Mouse (Mus musculus) T-helper 17 cell (primary cell): ENCODE results near the gene Adcy5.

ENCODE experiments used
- in situ Hi-C, 2 experiments: fragments of 300-600 bp; cut with MboI, MseI; formaldehyde crosslinking; loops; 1 replicate in 1 of 2; 2 replicates in 1 of 2; pipeline ENCODE4 v1.15.1; 2025; ENCODE audit warnings: high pct_unique_total_duplicates in 2 of 2

Gene Adcy5

DNA sequence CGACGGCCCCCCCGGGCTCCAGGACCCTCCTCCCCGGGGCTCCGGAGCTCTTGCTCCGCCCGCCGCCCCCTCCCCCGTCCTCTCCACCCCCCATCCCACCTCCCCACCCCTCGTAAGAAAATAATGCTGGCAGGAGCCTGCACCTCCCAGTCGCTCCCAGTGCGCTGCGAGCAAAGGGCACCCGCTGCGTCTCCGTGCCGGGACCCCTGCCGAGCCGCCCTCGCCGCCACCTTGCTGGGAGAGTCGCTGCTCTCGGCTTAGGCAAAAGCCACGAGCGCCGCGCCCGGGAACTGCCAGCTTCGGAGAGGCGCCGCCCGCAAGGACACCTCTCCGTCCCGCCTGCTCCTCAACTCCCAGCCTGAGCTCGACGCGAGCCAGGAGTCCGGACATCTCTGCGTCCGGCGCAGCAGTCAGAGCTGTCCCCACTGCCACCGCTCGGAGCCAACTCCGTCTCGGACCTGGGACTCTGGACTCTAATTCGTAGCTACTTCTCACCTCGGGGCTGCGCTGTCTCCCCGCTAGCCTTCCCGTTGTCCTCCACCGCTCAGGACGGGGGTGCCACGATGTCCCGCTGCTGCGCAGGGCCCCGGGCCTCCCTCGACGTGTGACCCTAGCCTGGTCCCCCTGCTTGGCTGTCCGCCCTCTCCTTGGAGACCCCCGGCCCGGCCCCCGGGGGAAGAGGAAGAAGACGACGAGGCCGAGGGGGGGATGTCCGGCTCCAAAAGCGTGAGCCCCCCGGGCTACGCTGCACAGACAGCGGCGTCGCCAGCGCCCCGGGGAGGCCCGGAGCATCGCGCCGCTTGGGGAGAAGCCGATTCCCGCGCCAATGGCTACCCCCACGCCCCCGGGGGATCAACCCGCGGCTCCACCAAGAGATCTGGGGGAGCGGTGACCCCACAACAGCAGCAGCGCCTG is 971 bp downstream of the Adcy5 start:
- in situ Hi-C loops, result no loop called here

DNA sequence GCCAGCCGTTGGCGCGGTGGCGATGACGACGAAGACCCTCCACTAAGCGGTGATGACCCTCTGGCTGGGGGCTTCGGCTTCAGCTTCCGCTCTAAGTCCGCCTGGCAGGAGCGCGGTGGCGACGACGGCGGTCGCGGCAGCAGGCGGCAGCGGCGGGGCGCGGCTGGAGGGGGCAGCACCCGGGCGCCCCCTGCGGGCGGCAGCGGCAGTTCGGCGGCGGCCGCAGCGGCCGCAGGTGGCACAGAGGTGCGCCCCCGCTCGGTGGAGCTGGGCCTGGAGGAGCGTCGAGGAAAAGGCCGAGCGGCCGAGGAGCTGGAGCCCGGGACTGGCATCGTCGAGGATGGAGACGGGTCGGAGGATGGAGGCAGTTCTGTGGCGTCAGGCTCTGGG is 1.6 kb downstream of the Adcy5 start:
- in situ Hi-C loops, result no loop called here

DNA sequence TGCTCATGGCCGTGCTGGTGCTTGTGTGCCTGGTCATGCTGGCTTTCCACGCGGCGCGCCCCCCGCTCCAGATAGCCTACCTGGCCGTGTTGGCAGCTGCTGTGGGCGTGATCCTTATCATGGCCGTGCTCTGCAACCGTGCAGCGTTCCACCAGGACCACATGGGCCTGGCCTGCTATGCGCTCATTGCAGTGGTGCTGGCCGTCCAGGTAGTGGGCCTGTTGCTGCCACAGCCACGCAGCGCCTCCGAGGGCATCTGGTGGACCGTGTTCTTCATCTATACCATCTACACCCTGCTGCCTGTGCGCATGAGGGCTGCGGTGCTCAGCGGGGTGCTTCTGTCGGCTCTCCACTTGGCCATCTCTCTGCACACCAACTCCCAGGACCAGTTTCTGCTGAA is 2.2 kb downstream of the Adcy5 start:
- in situ Hi-C loops, result no loop called here

DNA sequence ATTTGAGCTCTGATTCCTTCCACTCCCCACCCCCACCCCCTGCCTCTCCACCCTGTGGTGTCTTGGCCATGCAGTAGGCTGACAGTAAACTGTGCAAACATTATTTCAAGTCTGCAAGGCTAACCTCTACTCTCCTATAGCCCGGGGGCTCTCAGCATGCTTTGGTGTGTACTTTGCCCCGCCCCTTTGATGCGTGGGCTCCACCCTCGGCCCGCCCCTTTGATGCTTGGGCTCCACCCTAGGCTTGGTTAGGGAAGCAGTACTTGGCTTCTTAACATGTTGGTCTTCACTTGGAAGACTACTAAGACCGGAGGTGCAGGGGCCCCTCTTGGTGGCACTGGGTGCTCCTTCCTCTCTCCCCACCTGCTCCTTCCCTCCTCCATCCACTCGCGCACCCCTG is 4.9 kb downstream of the Adcy5 start:
- in situ Hi-C loops, result no loop called here

DNA sequence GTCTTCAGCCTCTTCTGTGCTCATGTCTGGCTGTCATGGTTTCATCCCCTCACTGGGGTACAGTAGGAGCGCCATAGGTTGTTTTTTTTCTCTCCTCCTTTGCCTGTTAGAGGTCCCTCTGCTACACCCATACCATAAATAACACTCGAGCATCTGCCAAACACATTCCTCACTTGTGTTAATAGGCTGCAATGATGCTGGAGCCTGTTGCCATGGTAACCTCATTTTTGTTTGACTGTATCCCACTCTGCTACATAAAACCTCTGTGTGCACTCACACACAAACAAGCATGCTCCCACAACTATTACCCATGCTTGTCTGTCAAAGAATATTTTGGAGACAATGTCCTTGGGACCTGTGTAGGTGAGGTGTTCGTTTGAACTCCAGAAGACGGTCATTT is 5.3 kb downstream of the Adcy5 start:
- in situ Hi-C loops, result no loop called here

GRCm38 (mm10) chr16:35164361-35165224 is 9.9 kb downstream of the Adcy5 start:
- in situ Hi-C loops, result no loop called here

- in situ Hi-C loops, result no loop called here
Observed at GRCm38 (mm10) chr16:35165361-35165760, 10.7 kb downstream of the Adcy5 start.

DNA sequence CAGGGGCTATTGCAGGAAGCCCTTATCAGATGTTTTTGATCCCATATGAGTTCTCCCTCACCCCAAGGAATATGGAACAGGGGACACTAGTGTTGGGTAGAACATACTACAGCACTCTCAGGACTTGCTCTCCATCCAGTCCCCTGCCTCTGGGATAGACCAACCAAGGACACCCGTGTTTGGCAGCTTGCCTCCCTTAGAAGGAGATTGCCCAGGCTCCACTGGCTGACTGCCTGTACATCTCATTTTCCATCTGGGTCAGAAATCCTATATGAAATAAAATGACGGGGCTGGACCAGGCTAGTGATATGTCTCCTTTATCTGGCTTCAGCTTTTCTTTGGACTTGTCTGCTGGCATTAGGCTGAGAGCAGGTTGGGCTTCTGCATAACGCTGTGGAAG is 11.1 kb downstream of the Adcy5 start:
- in situ Hi-C loops, result no loop called here

GRCm38 (mm10) chr16:35169431-35169830 is 14.8 kb downstream of the Adcy5 start:
- in situ Hi-C loops, result no loop called here

DNA sequence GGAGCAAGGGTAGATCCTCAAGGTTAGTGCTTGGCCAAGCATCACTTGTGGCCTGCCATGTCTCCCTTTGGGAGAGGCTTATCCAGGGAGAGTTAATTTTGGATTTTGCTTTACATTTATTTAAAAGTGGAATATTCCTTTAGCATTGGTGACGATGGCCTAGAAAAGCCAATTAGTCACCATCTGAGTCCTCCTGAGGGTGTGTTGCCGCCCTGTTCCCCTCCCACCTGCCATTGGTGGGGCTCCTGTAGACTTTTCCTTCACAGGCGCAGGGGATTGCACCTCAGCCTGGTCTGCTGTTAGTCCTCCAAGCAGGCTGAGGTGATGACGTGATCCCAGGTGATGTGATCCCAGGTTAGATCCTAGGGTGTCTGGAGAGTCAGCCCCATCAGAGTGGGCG is 17.5 kb downstream of the Adcy5 start:
- in situ Hi-C loops, result no loop called here

- in situ Hi-C loops, result no loop called here
Observed at GRCm38 (mm10) chr16:35178516-35178915, 23.8 kb downstream of the Adcy5 start.

DNA sequence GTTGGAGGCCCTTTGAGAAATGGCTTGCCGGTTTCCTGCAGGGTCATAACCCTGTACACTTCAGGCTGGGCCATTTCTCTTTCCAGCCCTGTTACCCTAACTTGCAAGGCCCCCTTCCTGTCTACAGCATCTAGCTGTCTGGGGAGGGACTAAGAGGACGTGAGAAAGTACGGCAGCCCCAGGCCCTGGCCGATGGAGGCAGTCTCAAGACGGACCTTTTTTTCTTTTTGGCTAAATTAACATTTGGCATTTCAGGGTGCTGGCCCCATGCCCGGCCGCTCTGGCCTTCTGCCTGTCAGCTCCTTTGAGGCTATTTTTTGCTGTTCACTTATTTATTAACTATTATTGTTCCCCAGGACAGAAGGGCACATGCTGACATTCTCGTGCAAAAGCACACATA is 24.4 kb downstream of the Adcy5 start:
- in situ Hi-C loops, result no loop called here

GRCm38 (mm10) chr16:35183161-35183560 is 28.5 kb downstream of the Adcy5 start:
- in situ Hi-C loops, result no loop called here

DNA sequence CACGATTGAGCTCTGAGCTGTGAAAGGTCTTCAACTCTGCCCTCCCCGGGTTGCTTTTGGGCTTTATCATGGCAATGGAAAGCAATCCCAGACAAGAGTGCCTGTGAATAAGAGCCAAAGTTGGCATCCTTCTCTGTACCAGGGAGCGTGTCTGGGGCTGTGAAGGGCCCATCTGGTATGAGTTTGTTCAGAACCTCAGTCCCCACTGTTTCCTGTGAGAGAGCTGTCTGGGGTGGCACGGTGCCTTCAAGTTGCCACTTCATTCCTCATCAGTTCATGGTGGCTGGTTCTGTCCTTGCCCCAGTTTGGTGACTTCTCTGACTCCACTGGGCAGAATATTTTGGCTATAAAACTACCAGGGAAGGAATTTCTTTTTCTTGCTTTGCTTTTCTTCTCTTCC is 33.4 kb downstream of the Adcy5 start:
- in situ Hi-C loops, result no loop called here

DNA sequence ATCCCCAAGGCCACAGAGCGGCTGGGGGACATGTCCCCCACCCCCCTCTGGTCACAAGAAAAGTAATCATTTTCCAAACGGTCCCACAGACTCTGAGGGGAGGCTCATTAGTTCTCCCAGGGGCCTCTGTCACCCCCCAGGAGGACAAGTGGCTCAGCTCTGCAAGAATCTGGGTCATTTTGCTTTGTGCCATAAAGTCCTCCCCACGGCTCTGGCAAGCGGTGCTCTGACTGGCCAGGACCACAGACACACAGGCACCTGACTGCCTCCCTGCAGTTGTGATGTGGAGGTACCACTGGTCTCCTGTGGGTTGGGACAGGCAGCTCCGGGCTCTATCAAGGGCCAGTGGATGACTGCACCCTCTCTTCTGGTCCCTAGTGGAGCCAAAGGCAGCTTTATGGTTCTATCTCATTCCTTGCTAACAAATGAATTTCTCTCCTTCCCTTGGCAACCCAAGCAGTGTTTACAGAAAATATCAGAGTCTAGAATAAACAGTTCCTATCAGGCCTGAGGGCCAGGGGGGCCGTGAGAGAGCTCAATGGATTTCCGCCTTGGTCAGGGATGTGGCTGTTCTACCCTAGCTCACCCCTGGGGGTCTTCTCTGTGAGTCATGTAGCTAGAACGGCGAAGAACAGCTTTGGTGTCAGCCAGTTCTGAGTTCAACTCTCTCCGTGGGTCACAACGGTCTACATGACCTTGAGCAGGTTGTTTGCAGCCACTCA is 34.9 kb downstream of the Adcy5 start:
- in situ Hi-C loops, result no loop called here

- in situ Hi-C loops, result no loop called here
Observed at GRCm38 (mm10) chr16:35190777-35191176, 36.1 kb downstream of the Adcy5 start.

DNA sequence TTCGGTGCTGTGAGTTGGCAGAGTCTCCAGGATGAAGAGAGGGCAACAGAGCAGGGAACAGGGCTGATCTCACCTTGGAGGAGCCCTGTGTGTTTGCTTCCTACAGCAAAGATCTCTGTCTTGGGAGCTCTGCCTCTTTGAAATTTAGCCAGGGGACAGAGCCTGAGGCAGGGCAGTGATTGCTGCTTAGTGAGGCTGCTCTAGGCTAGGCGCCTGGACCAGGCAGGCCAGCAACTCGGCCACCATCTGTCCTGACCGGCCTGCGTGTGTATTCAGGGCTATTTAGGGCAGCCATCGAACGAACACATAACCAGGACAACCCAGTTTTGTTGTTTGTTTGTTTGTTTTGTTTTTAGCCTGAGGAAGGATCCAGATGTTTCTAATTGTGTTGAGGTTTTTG is 36.6 kb downstream of the Adcy5 start:
- in situ Hi-C loops, result no loop called here

- in situ Hi-C loops, result no loop called here
Observed at GRCm38 (mm10) chr16:35192471-35192870, 37.8 kb downstream of the Adcy5 start.

GRCm38 (mm10) chr16:35193357-35193756 is 38.7 kb downstream of the Adcy5 start:
- in situ Hi-C loops, result no loop called here

DNA sequence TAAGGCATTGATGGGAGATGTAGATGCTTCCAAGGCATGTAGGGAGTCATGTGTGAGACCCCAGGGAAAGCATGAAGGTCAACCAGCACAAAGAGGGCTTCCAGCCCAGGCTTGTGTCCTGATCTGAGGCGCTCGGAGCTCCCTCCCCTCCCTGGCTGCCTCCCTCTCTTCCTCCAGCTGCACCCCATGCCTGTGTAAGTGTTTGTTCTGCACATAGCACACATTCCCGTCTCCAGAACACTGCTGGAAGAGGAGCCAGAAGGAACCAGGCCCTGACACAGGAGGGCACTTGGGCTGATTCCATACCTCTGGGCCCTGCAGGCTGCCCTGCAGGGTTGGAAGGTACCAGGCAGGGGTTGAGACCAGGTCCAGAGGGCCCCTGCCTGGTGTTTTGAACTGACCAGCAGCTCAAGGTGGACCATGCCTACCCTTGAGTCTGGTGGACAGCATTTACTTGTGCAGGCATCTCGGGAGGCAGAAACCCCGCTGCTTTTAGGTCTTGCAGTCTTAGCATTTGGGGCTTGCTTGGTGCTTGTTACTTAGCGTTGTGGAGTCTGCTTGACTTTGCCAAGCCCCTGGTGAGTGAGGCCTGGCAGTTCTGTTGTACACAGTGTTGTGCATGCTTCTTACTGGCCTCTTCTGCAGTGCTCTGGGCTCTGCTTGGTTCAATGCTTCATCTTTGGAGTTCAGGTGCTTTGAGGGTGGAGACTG is 45.2 kb downstream of the Adcy5 start:
- in situ Hi-C loops, result no loop called here

DNA sequence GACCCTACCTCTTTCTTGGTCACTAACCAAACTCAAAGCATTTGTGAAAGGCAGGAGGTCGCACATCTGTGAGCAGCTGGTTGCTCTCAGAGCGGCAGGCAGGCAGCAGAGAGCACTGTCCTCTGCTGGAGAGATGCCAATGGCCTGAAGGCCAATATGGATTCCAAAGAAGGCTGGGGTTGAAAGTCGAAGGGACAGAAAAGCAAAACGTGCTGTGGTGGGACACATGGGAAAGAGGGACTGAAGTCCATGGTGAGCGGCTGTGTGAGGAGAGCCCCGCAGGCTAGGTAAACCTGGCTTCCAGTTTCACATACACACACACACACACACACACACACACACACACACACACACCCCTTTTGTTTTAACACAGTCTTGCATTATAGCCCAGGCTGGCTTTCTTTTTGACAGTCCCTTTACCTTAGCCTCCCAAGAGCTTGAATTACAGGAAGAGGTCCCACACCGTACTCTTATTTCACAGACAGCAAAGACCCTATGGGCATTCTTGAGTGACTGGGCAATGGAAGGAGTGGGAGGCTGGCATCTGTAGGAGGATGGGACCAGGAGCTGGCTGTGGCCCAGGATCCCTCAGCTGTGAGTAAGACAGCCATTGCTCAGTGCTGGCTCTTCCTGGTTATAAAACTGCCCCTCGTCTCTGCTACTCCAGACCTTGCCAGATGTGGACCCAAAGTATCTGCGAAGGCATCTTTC is 45.9 kb downstream of the Adcy5 start:
- in situ Hi-C loops, result no loop called here
